In the genomic region with DNA sequence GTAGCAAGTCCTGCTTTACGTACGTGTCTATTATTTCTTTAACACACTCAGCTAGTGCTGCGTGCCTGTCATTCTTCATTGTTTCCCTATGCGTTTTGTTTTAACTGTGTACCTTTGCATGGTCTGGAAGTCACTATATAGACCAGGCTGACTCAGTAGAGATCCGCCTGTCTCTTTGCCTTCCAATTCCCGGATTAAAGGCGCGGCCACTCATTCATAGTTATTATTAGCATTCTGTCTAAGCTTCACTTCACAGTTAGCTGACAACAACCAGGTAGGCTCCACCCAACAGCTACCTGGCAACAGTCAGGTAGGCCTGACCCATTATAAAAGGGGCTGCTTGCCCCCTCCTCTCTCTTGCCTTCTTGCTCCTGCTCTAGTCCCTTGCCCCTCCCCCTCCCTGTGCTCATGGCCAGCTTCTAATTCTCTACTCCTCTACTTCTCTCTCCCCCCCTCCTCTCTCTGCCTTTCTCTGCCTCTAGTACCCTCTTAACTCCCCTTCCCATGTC, we compare ENCODE assay signal across 8 mouse cellular contexts. TPM values are rescaled to one million over a fixed set of nuclear protein-coding genes. Genes with fewer than 3 reads are reported as not detected.
DNase-seq lines count a peak whose midpoint lies in the region; ATAC-seq and TF ChIP-seq lines count a peak whose summit lies in the region.

No protein-coding gene starts in this region.

- H3K9ac ChIP-seq in forebrain, postnatal 0 days = peak overlapping the region; percentile 91
- no peak overlapping the region for H3K9ac ChIP-seq in lung, postnatal 0 days (replicated peaks; ENCODE audit: low read depth)

- H3K4me3 ChIP-seq in forebrain, postnatal 0 days (ENCODE audit: low read depth, low read length) = peak overlapping the region; percentile 76
- H3K4me3 ChIP-seq in lung, postnatal 0 days (ENCODE audit: low read depth, low read length) = peak overlapping the region; percentile 75

- H3K4me2 ChIP-seq in forebrain, postnatal 0 days (ENCODE audit: low read depth) = peak overlapping the region; percentile 90
- H3K4me2 ChIP-seq in lung, postnatal 0 days (replicated peaks; ENCODE audit: low read depth, low read length) = peak overlapping the region; percentile 98

- H3K36me3 ChIP-seq in forebrain, postnatal 0 days (ENCODE audit: insufficient read depth) = peaks cover 34% of the 10 kb centered on the region
- no peaks in the 10 kb centered on the region for H3K36me3 ChIP-seq in lung, postnatal 0 days (ENCODE audit: insufficient read depth, low read length)

- 0 out of 2 replicates have a peak, but pooled peaks have one; percentile 24 for TF ChIP-seq EP300 in lung, postnatal 0 days (IDR thresholded peaks at IDR 0.05)

- no peaks in the 10 kb centered on the region for H3K27me3 ChIP-seq in forebrain, postnatal 0 days (ENCODE audit: insufficient read depth, low read length)
- H3K27me3 ChIP-seq in lung, postnatal 0 days (replicated peaks; ENCODE audit: insufficient read depth, low read length) = no peaks in the 10 kb centered on the region

- 0% methylated on average over 8 of the region's 8 CpGs for WGBS in forebrain, postnatal 0 days
- WGBS in lung, postnatal 0 days = 1% methylated on average over 8 of the region's 8 CpGs

- no peaks in the 10 kb centered on the region for H3K9me3 ChIP-seq in forebrain, postnatal 0 days (ENCODE audit: low read length)
- no peaks in the 10 kb centered on the region for H3K9me3 ChIP-seq in lung, postnatal 0 days (ENCODE audit: low read length)

- TF ChIP-seq CTCF in forebrain, postnatal 0 days (IDR thresholded peaks at IDR 0.05; ENCODE audit: low read depth) = no peak
- no peak for TF ChIP-seq CTCF in lung, postnatal 0 days (IDR thresholded peaks at IDR 0.05)

- H3K4me1 ChIP-seq in forebrain, postnatal 0 days (ENCODE audit: insufficient read depth) = peaks cover 15% of the 10 kb centered on the region
- H3K4me1 ChIP-seq in lung, postnatal 0 days (ENCODE audit: insufficient read depth, low read depth, low read length) = no peaks in the 10 kb centered on the region

- peak; percentile 26 for ATAC-seq in forebrain, postnatal 0 days
- peak; percentile 23; the same call in 1 of the 2 replicates for ATAC-seq in lung, postnatal 0 days

- H3K27ac ChIP-seq in forebrain, postnatal 0 days (ENCODE audit: low read depth, low read length) = peak overlapping the region; percentile 92
- peak overlapping the region; percentile 92 for H3K27ac ChIP-seq in lung, postnatal 0 days (ENCODE audit: low read length)

- DNase-seq in kidney, postnatal 10 days = peak; percentile 45
- DNase-seq in kidney, postnatal 14 days = no peak
- DNase-seq in cerebellum, postnatal 14 days = peak; percentile 45 to 63
- no peak for DNase-seq in forebrain, postnatal 0 days
- DNase-seq in lung, postnatal 0 days (ENCODE audit: low spot score) = no peak
- DNase-seq in adrenal gland, adult 2 months = no peak
- no peak for DNase-seq in layer of hippocampus, postnatal 25 days (ENCODE audit: extremely low spot score in 1 of 2, low spot score in 1 of 2)
- no peak for DNase-seq in spleen, adult 12 weeks (ENCODE audit: low spot score)

RNA-seq across cellular contexts. Expression of gene Sac3d1, which starts 0.3 kb away (rescaled TPM):
- 44.8 and 67.7 TPM in 2 replicates for total RNA-seq in forebrain, postnatal 0 days (2014; rRNA removed)
- 60.8 and 61.5 TPM in 2 replicates for polyA plus RNA-seq in forebrain, postnatal 0 days (2015; fragmentation: Nextera tagmentation; extraction: Ambion mirVana)
- polyA plus RNA-seq in lung, postnatal 0 days (2015; fragmentation: Nextera tagmentation; extraction: Ambion mirVana) = 22.3 and 24.5 TPM in 2 replicates
- 10 to 100 TPM; 15.7 to 16.5 TPM for total RNA-seq in adrenal gland, adult 2 months (2021)
- 92.6 and 97.2 TPM in 2 replicates for polyA plus RNA-seq in adrenal gland, adult 2 months (2012; rRNA removed)
- total RNA-seq in layer of hippocampus, postnatal 25 days (2021) = 10 to 100 TPM; 15.5 to 17.9 TPM

RNA-seq across cellular contexts. Expression of gene Snx15, which starts 9.4 kb away (rescaled TPM):
- total RNA-seq in forebrain, postnatal 0 days (2014; rRNA removed) = 46.1 and 57.0 TPM in 2 replicates
- 58.0 and 60.5 TPM in 2 replicates for polyA plus RNA-seq in forebrain, postnatal 0 days (2015; fragmentation: Nextera tagmentation; extraction: Ambion mirVana)
- polyA plus RNA-seq in lung, postnatal 0 days (2015; fragmentation: Nextera tagmentation; extraction: Ambion mirVana) = 29.7 and 30.8 TPM in 2 replicates
- 10 to 100 TPM; 27.0 to 28.2 TPM for total RNA-seq in adrenal gland, adult 2 months (2021)
- 76.8 and 81.1 TPM in 2 replicates for polyA plus RNA-seq in adrenal gland, adult 2 months (2012; rRNA removed)
- 10 to 100 TPM; 36.7 to 40.7 TPM for total RNA-seq in layer of hippocampus, postnatal 25 days (2021)

RNA-seq across cellular contexts. Expression of gene Naaladl1, which starts 13.1 kb away (rescaled TPM):
- total RNA-seq in forebrain, postnatal 0 days (2014; rRNA removed) = 0.14 and 0.15 TPM in 2 replicates
- 0.39 and 0.51 TPM in 2 replicates for polyA plus RNA-seq in forebrain, postnatal 0 days (2015; fragmentation: Nextera tagmentation; extraction: Ambion mirVana)
- 0.14 TPM in 1 of 2 replicates, not detected in the other for polyA plus RNA-seq in lung, postnatal 0 days (2015; fragmentation: Nextera tagmentation; extraction: Ambion mirVana)
- total RNA-seq in adrenal gland, adult 2 months (2021) = not detected
- polyA plus RNA-seq in adrenal gland, adult 2 months (2012; rRNA removed) = 0.09 and 0.13 TPM in 2 replicates
- total RNA-seq in layer of hippocampus, postnatal 25 days (2021) = not detected

RNA-seq across cellular contexts. Expression of gene Batf2, which starts 22.1 kb away (rescaled TPM):
- not detected in 2 replicates for total RNA-seq in forebrain, postnatal 0 days (2014; rRNA removed)
- not detected in 2 replicates for polyA plus RNA-seq in forebrain, postnatal 0 days (2015; fragmentation: Nextera tagmentation; extraction: Ambion mirVana)
- polyA plus RNA-seq in lung, postnatal 0 days (2015; fragmentation: Nextera tagmentation; extraction: Ambion mirVana) = 0.93 and 1.0 TPM in 2 replicates
- 1 to 10 TPM; 1.8 to 2.6 TPM for total RNA-seq in adrenal gland, adult 2 months (2021)
- polyA plus RNA-seq in adrenal gland, adult 2 months (2012; rRNA removed) = 5.0 and 6.6 TPM in 2 replicates
- total RNA-seq in layer of hippocampus, postnatal 25 days (2021) = under 1 TPM; 0.45 to 0.69 TPM

RNA-seq across cellular contexts. Expression of gene Arl2, which starts 22.6 kb away (rescaled TPM):
- total RNA-seq in forebrain, postnatal 0 days (2014; rRNA removed) = 60.6 and 63.8 TPM in 2 replicates
- 111 and 118 TPM in 2 replicates for polyA plus RNA-seq in forebrain, postnatal 0 days (2015; fragmentation: Nextera tagmentation; extraction: Ambion mirVana)
- 64.5 and 64.6 TPM in 2 replicates for polyA plus RNA-seq in lung, postnatal 0 days (2015; fragmentation: Nextera tagmentation; extraction: Ambion mirVana)
- total RNA-seq in adrenal gland, adult 2 months (2021) = 10 to 100 TPM; 84.1 to 96.5 TPM
- 313 and 329 TPM in 2 replicates for polyA plus RNA-seq in adrenal gland, adult 2 months (2012; rRNA removed)
- 10 to 100 TPM; 75.5 to 76.1 TPM for total RNA-seq in layer of hippocampus, postnatal 25 days (2021)

Comparison
In these comparisons a context has a peak if more than half of its experiments do, and no peak if none do; other contexts are left out.
1. DNase-seq: peak in kidney, postnatal 10 days (single experiment) and cerebellum, postnatal 14 days (2 of 2); none in kidney, postnatal 14 days (single experiment), forebrain, postnatal 0 days (single experiment), lung, postnatal 0 days (single experiment), adrenal gland, adult 2 months (single experiment), layer of hippocampus, postnatal 25 days (0 of 2) and spleen, adult 12 weeks (single experiment).